Mouse (Mus musculus) lung, embryonic 15.5 days (tissue): ENCODE measurements around the gene Herc3. TPM values are rescaled to one million over a fixed set of nuclear protein-coding genes. Genes with fewer than 3 reads are reported as not detected.

Source experiments
- ATAC-seq: fragments of 200-750 bp; cut with Nextera tagmentation; 2 replicates; pipeline ENCODE4 v1.8.0; 2017; ENCODE audit warnings: moderate number of reproducible peaks, borderline replicate concordance; ENCODE audit not compliant: low FRiP score, low TSS enrichment; ENCODE audit errors: extremely low read depth
- H3K27ac ChIP-seq: fragments of 300-500 bp; sonication (generic); 2 replicates; pipeline ENCODE4 v1.5.1; 2015; ENCODE audit warnings: moderate library complexity, mild to moderate bottlenecking, inconsistent platforms
- H3K27me3 ChIP-seq: fragments of 300-500 bp; sonication (generic); 2 replicates; pipeline ENCODE4 v1.6.1; 2015; ENCODE audit warnings: inconsistent platforms
- H3K36me3 ChIP-seq: fragments of 300-500 bp; sonication (generic); 2 replicates; pipeline ENCODE4 v1.6.1; 2015; ENCODE audit warnings: inconsistent platforms
- H3K4me1 ChIP-seq: fragments of 300-500 bp; sonication (generic); 2 replicates; pipeline ENCODE4 v1.6.1; 2015; ENCODE audit warnings: inconsistent platforms
- H3K4me2 ChIP-seq: fragments of 300-500 bp; sonication (generic); 2 replicates; pipeline ENCODE4 v1.6.1; 2015; ENCODE audit warnings: inconsistent platforms, mild to moderate bottlenecking, moderate library complexity
- H3K4me3 ChIP-seq: fragments of 300-500 bp; sonication (generic); 2 replicates; pipeline ENCODE4 v1.5.1; 2015; ENCODE audit warnings: mild to moderate bottlenecking, inconsistent platforms
- H3K9ac ChIP-seq: fragments of 300-500 bp; sonication (generic); 2 replicates; pipeline ENCODE4 v1.6.1; 2015; ENCODE audit warnings: inconsistent platforms
- H3K9me3 ChIP-seq: fragments of 300-500 bp; sonication (generic); 2 replicates; pipeline ENCODE4 v1.6.1; 2016; ENCODE audit warnings: inconsistent platforms
- WGBS: fragments of 180-500 bp; shearing (Covaris S2); methylation state at CpG from one replicate; pipeline ENCODE4 v1.1.7; 2015; 5-methylcytosine and 5-hydroxymethylcytosine counted together
- polyA plus RNA-seq: library from polyadenylated mRNA; unstranded; fragments of >200 nt; fragmentation: Nextera tagmentation; extraction: Ambion mirVana; gene quantifications from 2 replicates; pipeline ENCODE4 v1.2.1, GENCODE M21; 2015

Herc3 gene
- polyA plus RNA-seq, 1 experiment from 2014 or later = 9.9 TPM

DNA sequence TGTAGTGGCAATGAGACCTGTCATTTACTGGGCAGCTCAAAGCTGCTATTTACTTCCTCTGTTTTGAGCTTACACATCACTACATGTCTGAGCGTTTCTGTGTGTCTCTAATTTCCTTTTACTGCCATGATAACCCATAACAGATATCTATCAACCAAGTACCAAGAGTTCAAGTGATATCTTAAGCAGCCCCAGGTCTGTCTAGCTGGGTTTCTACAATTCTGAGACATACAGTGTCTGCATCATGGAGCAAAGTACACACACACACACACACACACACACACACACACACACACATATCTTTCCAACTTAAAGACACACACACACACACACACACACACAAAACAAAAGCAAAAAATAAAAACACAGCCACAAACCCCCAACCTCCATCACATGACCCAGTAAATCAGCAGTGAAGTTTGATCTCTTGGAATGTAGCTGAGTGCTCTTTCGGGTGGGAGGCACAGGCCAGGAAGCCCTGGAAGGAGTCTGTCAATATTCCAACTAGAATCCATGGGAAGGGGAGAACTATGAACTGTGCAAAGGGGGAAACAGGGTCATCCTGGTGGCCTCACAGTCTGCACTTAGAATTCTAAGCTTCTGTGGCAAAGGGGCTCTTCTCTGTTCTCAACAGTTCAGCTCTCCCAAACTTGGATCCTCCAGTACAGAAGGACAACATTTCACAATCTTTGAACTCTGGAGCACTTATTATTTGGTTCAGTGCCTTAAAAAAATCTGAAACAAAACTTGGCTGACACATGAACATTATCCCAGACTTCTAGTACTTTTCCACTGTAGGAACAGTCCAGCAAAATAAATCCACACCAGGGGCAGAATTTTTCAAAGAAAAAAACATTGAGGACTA, 120.1 kb downstream of the Herc3 start:
- no peak overlapping the region for H3K4me2 ChIP-seq
- H3K27ac ChIP-seq = peak overlapping the region; percentile 55
- H3K9ac ChIP-seq = no peak overlapping the region
- H3K9me3 ChIP-seq = no peaks in the 10 kb centered on the region
- H3K36me3 ChIP-seq = peaks cover 11% of the 10 kb centered on the region
- H3K4me3 ChIP-seq = no peak overlapping the region
- ATAC-seq = peak; percentile 78; the same call in 1 of the 2 replicates
- no peaks in the 10 kb centered on the region for H3K27me3 ChIP-seq
- no peaks in the 10 kb centered on the region for H3K4me1 ChIP-seq
- 40% methylated on average over 2 of the region's 2 CpGs for WGBS

DNA sequence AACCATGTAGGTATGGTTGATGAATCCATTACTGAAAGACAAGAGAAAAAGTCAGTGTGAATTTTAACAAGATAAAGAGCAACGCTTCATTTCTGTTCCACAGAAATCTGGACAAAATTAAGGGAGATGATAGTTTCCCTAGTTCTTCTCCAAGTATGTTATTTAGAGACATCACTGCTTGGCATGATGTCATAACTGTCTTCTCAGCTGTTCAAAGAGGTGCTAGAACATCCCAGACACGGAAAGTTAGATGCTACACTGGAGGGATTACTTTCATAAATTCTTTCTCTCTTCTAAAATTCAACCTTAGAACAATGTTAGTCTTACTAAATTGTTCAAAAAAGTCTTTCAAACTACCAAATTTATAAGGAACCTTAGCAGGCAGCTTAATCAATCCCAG, 129.3 kb downstream of the Herc3 start:
- no peaks in the 10 kb centered on the region for H3K27me3 ChIP-seq
- H3K9ac ChIP-seq = no peak overlapping the region
- H3K4me2 ChIP-seq = no peak overlapping the region
- no peaks in the 10 kb centered on the region for H3K9me3 ChIP-seq
- ATAC-seq = no peak
- H3K4me1 ChIP-seq = peaks cover 3% of the 10 kb centered on the region; the same call in 1 of the 2 replicates
- no peak overlapping the region for H3K4me3 ChIP-seq
- H3K27ac ChIP-seq = no peak overlapping the region
- 78% methylated on average over 2 of the region's 2 CpGs for WGBS
- no peaks in the 10 kb centered on the region for H3K36me3 ChIP-seq

DNA sequence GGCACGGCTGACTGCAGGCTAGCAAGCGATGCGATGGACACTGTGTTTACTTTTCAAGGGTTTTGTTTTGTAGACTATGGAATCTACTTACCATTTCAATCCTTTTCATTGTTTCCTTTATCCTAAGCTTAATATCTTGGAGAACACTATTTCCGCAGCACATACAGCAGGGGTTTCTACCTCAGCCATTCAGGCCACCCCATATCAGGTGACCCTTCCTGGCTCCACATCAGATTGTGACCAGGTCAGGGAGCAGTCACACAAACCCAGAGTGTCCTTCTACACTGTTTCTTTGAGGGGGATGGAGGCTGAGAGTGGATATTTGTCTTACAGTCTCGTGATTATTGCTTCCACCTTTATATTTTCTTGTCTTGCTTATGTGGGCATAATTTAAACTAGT, 131.4 kb downstream of the Herc3 start:
- Histone ChIP-seq H3K36me3 (no peaks in the 10 kb centered on the region), H3K27ac (no peak overlapping the region), H3K4me3 (no peak overlapping the region), H3K27me3 (no peaks in the 10 kb centered on the region), H3K4me2 (no peak overlapping the region), H3K9ac (no peak overlapping the region), H3K9me3 (no peaks in the 10 kb centered on the region), H3K4me1 (peaks cover 7% of the 10 kb centered on the region; the same call in 1 of the 2 replicates)
- 72% methylated on average over 5 of the region's 5 CpGs for WGBS
- no peak for ATAC-seq

DNA sequence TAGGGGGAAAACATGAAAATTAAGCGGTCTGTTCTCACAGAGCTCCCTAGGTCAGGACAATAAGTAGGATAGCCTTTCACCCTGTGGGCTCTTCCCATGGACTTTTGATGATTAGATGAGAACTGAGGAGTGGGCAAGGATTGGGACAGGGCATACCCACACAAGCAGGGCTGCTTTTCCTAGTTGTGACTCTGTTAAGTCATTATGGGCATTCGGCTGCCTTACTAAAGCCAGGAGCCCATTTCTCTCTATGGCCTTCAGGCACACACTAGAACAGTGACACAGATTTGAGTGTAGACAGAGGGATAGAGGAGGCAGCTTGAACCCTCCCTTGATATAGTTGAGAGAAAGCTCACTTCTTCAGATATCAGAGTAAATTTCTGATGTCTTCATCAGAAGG, 132.8 kb downstream of the Herc3 start:
- Histone ChIP-seq H3K4me2 (no peak overlapping the region), H3K36me3 (no peaks in the 10 kb centered on the region), H3K27ac (no peak overlapping the region), H3K27me3 (no peaks in the 10 kb centered on the region), H3K9ac (no peak overlapping the region), H3K9me3 (no peaks in the 10 kb centered on the region), H3K4me3 (no peak overlapping the region), H3K4me1 (peaks cover 8% of the 10 kb centered on the region; the same call in 1 of the 2 replicates)
- 92% methylated on average over 2 of the region's 2 CpGs for WGBS
- ATAC-seq = no peak

DNA sequence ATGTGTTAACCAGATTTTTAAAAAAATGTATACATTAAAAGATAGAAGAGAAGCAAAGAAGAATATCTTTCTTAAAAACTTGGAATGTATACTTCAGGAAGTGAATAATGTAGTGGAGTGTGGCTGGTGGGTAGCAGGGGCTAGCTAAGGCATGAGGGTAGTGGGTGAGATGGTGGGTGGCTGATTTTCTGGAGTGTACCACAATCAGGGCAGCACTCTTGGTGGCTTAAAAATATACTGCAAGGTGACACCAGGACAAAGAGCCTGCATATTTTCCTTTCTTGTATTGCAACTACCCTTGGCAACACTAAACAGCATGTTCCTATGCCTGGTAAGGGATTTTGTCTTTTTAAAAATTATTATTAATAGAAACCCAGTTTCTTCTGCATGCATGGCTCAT, 133.3 kb downstream of the Herc3 start:
- Histone ChIP-seq H3K4me1 (peaks cover 11% of the 10 kb centered on the region; the same call in 1 of the 2 replicates), H3K9ac (no peak overlapping the region), H3K4me3 (no peak overlapping the region), H3K36me3 (no peaks in the 10 kb centered on the region), H3K27ac (no peak overlapping the region), H3K4me2 (no peak overlapping the region), H3K27me3 (no peaks in the 10 kb centered on the region), H3K9me3 (no peaks in the 10 kb centered on the region)
- ATAC-seq = no peak

DNA sequence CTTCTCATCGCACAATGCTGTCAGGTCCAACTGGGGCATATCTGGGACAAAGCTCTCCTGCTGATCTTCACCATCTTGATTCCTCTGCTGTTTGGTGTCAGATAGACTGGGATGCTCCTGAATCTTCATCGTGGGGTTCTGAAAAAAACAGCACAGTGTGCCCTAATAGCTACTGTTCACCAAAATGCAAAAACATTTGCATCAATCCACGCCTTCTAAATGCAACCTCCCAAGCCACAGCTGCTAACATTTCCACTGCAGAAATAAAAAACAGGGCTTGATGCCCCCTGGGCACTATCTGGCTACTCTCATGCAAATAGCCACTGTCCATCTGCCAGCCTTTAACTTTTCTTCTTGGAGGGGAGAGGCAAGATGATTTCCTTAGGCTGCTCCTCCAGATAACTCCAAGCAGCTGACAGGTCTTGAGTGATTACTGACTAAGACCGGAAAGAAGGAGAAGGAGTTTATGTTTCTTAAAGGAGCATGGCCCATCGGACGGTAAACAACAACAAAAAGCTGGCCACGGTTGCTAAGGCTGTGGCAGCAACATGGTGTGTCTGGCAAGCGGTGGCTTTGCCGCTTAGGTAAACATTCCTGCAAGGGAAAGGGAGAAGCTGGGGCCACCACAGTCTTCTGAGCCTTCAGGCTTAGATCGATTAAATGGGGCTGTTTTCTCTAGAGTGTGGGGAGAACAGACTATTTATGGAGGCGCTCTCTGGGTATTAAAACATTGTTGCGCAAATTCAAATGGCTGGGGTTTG, 134.0 kb downstream of the Herc3 start:
- Histone ChIP-seq H3K4me2 (peak overlapping the region; percentile 37; the same call in 1 of the 2 replicates), H3K9ac (no peak overlapping the region), H3K36me3 (no peaks in the 10 kb centered on the region), H3K27me3 (no peaks in the 10 kb centered on the region), H3K9me3 (no peaks in the 10 kb centered on the region), H3K4me1 (peaks cover 12% of the 10 kb centered on the region; the same call in 1 of the 2 replicates), H3K4me3 (no peak overlapping the region), H3K27ac (no peak overlapping the region)
- ATAC-seq = peak; percentile 39; the same call in 1 of the 2 replicates
- WGBS = 29% methylated on average over 12 of the region's 12 CpGs

DNA sequence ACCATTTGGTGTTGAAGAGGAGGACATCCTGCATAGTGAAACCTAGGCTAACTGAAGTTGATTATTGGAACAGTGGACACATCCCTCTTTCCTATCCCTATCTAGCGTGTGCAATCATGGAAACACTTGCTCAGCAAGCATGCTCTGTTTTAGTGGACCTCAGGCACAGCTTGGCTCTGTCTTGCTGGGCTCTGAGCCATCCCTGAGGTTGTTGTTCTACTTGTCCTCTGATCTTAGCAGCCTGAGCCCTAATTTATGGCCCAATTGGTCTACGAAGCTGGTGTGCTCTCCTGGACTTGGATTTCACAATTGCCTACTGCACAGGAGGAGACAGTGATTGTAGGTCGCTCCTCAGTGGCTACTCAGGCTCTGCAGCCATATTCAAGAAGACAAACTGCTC, 137.0 kb downstream of the Herc3 start:
- ATAC-seq = no peak
- H3K9ac ChIP-seq = no peak overlapping the region
- H3K36me3 ChIP-seq = no peaks in the 10 kb centered on the region
- H3K4me1 ChIP-seq = peaks cover 12% of the 10 kb centered on the region; the same call in 1 of the 2 replicates
- H3K9me3 ChIP-seq = no peaks in the 10 kb centered on the region
- H3K4me3 ChIP-seq = no peak overlapping the region
- H3K27ac ChIP-seq = no peak overlapping the region
- no peaks in the 10 kb centered on the region for H3K27me3 ChIP-seq
- H3K4me2 ChIP-seq = no peak overlapping the region
- WGBS = 62% methylated on average over 3 of the region's 3 CpGs

Other genes with a start within 250 kb of the Herc3 start
- gene Abcg2, start 246.9 kb upstream of the Herc3 start, polyA plus RNA-seq = 56.9 and 57.4 TPM in 2 replicates
- 2.5 and 3.2 TPM in 2 replicates for gene Nap1l5, start 75.6 kb downstream of the Herc3 start, polyA plus RNA-seq
- gene Fam13a, start 193.1 kb downstream of the Herc3 start, polyA plus RNA-seq = 23.4 and 26.7 TPM in 2 replicates